Mouse (Mus musculus) kidney, embryonic 16.5 days (tissue): Measurements from ENCODE around the gene 1700037H04Rik. TPM values are rescaled to one million over a fixed set of nuclear protein-coding genes. Genes with fewer than 3 reads are reported as not detected.
A peak's percentile ranks its signal among the peaks of the same experiment; 100 is the strongest.
"Not testable (repeated sequence)": the region's sequence is repeated elsewhere in the genome, so short reads cannot be mapped to it uniquely, and the experiment has no call there.

Source experiments
- ATAC-seq: fragments of 200-750 bp; cut with Nextera tagmentation; 2 replicates; pipeline ENCODE4 v1.8.0; 2017; ENCODE audit warnings: moderate TSS enrichment; ENCODE audit not compliant: low FRiP score, low TSS enrichment
- H3K27ac ChIP-seq: fragments of 300-500 bp; sonication (generic); 2 replicates; pipeline ENCODE4 v1.5.1; 2014; ENCODE audit warnings: low read length
- H3K27me3 ChIP-seq: fragments of 300-500 bp; sonication (generic); 2 replicates; pipeline ENCODE4 v1.6.1; 2014; ENCODE audit warnings: low read length, control low read depth, mixed read lengths; ENCODE audit not compliant: insufficient read depth
- H3K36me3 ChIP-seq: fragments of 300-500 bp; sonication (generic); 2 replicates; pipeline ENCODE4 v1.6.1; 2014; ENCODE audit warnings: low read length, control low read depth, mixed read lengths; ENCODE audit not compliant: insufficient read depth
- H3K4me1 ChIP-seq: fragments of 300-500 bp; sonication (generic); 2 replicates; pipeline ENCODE4 v1.6.1; 2014; ENCODE audit warnings: low read length, control low read depth, mixed read lengths; ENCODE audit not compliant: insufficient read depth
- H3K4me2 ChIP-seq: fragments of 300-500 bp; sonication (generic); replicated peaks from 2 replicates; pipeline ENCODE4 v1.6.1; 2014; ENCODE audit warnings: low read depth, low read length
- H3K4me3 ChIP-seq: fragments of 300-500 bp; sonication (generic); 2 replicates; pipeline ENCODE4 v1.5.1; 2014; ENCODE audit warnings: mild to moderate bottlenecking, low read length
- H3K9ac ChIP-seq: fragments of 300-500 bp; sonication (generic); replicated peaks from 2 replicates; pipeline ENCODE4 v1.6.1; 2014; ENCODE audit warnings: low read length
- H3K9me3 ChIP-seq: fragments of 300-500 bp; sonication (generic); 2 replicates; pipeline ENCODE4 v1.6.1; 2016; ENCODE audit warnings: low read length, control low read depth
- WGBS: fragments of 180-500 bp; shearing (Covaris S2); extraction: QIAGEN DNeasy Blood & Tissue Kit; methylation state at CpG from one replicate; pipeline ENCODE4 v1.1.7; 2014; 5-methylcytosine and 5-hydroxymethylcytosine counted together
- polyA plus RNA-seq: library from polyadenylated mRNA; unstranded; fragments of >200 nt; fragmentation: Nextera tagmentation; extraction: Ambion mirVana; gene quantifications from 2 replicates; pipeline ENCODE4 v1.2.1, GENCODE M21; 2015

The 1700037H04Rik gene
- polyA plus RNA-seq, 1 experiment from 2014 or later = 98.2 TPM

DNA sequence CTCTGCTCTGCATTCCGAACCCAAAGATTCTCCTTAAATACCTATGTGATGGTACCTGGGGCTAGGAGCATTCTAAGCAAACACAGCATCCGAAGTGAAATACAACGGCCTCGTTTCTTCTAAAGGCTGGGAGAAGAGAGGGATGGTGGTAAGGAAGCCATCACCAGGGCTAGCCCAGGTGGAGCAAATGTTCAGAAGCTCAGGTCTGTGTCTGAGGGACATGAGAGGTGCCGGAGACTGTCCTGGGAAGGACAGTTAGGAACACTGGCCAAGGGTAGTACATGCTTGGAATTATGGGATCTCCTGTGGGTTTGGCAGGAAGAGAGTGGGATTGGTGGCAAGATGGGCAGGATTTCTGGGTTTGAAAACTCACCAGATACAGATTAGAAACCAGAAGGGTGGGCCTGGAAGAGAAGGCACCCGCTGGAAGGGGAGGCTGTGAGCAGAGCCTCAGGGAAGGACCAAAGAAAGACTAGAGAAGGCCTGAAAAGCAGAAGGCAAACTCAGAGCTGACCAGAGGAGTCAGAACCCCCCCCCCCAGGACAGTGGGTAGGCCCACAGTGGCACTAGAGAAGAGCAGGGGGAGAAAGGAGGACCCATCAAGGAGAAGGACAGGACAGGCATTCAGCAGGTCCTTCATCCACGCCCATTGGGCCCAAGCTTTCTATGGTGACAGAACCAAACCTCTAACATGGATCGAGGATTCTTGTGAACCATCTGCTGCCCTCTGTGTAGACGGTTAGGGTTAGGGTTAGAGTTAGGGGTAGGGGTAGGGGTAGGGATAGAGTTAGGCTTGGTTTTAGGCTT lies 34.5 kb downstream of the 1700037H04Rik start:
- Histone ChIP-seq H3K27ac (no peak overlapping the region), H3K4me3 (no peak overlapping the region), H3K27me3 (no peaks in the 10 kb centered on the region), H3K36me3 (no peaks in the 10 kb centered on the region), H3K4me2 (no peak overlapping the region), H3K4me1 (peaks cover 27% of the 10 kb centered on the region), H3K9me3 (no peaks in the 10 kb centered on the region), H3K9ac (no peak overlapping the region)
- 93% methylated on average over 9 of the region's 9 CpGs for WGBS
- no peak for ATAC-seq

- WGBS = 53% methylated on average over 3 of the region's 3 CpGs
- no peak overlapping the region for H3K4me2 ChIP-seq
- H3K27ac ChIP-seq = peak overlapping the region; percentile 25; the same call in 1 of the 2 replicates
- no peak overlapping the region for H3K9ac ChIP-seq
- H3K4me3 ChIP-seq = no peak overlapping the region
- no peak for ATAC-seq
- no peaks in the 10 kb centered on the region for H3K9me3 ChIP-seq
- peaks cover 27% of the 10 kb centered on the region for H3K4me1 ChIP-seq
- H3K27me3 ChIP-seq = no peaks in the 10 kb centered on the region
- H3K36me3 ChIP-seq = no peaks in the 10 kb centered on the region
These were observed 35.7 kb downstream of the 1700037H04Rik start for GRCm38 (mm10) chr2:131124166-131124565.

- H3K4me1 ChIP-seq = no peaks in the 10 kb centered on the region
- ATAC-seq = peak; percentile 91
- no peak overlapping the region for H3K27ac ChIP-seq
- WGBS = 62% methylated on average over 1 of the region's 2 CpGs
- no peak overlapping the region for H3K4me2 ChIP-seq
- no peaks in the 10 kb centered on the region for H3K27me3 ChIP-seq
- H3K36me3 ChIP-seq = no peaks in the 10 kb centered on the region
- H3K9ac ChIP-seq = no peak overlapping the region
- H3K9me3 ChIP-seq = no peaks in the 10 kb centered on the region
- H3K4me3 ChIP-seq = no peak overlapping the region
These were observed 40.8 kb downstream of the 1700037H04Rik start for GRCm38 (mm10) chr2:131118968-131119574.

DNA sequence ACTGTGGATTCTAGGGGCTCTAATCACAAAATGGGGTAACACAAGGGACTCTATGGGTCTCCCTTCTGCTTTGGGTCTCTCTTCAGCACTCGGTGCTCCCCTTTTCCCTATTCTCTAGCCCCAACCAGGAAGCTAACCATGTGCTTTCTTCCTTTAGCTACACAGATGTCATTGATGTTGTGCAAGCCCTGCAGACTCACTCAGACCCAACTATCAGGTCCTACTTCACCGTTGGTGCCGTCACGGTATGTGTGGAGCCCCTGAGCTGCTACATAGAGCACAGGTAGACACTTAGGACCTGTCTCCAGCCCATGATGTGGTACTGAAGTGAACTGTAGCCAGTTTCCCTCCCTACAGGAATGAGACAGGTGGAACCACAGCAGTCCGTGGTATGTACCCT lies 53.9 kb downstream of the 1700037H04Rik start:
- Histone ChIP-seq H3K9ac (no peak overlapping the region), H3K9me3 (no peaks in the 10 kb centered on the region), H3K4me3 (no peak overlapping the region), H3K4me1 (no peaks in the 10 kb centered on the region), H3K27me3 (no peaks in the 10 kb centered on the region), H3K4me2 (no peak overlapping the region), H3K27ac (no peak overlapping the region), H3K36me3 (no peaks in the 10 kb centered on the region)
- ATAC-seq = no peak
- 89% methylated on average over 5 of the region's 5 CpGs for WGBS

- WGBS = 63% methylated on average over 4 of the region's 4 CpGs
These were observed 54.8 kb downstream of the 1700037H04Rik start for GRCm38 (mm10) chr2:131105061-131105460.

DNA sequence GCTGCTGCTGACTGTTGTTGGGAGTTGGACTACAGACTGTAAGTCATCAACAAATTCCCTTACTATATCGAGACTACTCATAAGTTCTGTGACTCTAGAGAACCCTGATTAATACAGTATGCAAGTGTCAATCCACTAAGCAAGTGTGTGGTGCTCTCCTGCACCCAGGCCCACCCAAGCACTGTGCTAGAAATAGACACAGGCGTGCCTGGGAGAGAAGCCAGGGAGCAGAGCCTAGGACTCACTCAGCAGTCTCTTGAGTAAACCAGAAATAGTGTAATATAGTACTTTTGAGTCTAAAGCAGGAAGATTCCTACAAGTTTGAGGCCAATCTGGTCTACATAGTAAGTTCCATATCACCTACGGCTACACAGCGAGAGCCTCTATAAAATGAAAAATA lies 55.9 kb downstream of the 1700037H04Rik start:
- Histone ChIP-seq H3K36me3 (no peaks in the 10 kb centered on the region), H3K4me3 (no peak overlapping the region), H3K27me3 (no peaks in the 10 kb centered on the region), H3K4me2 (no peak overlapping the region), H3K4me1 (no peaks in the 10 kb centered on the region), H3K9ac (no peak overlapping the region), H3K27ac (no peak overlapping the region), H3K9me3 (no peaks in the 10 kb centered on the region)
- 88% methylated on average over 4 of the region's 4 CpGs for WGBS
- no peak for ATAC-seq

More at GRCm38 (mm10) chr2:131105061-131105460, 54.8 kb downstream of the 1700037H04Rik start:
- H3K9me3 ChIP-seq, H3K4me1 ChIP-seq, H3K27me3 ChIP-seq, H3K4me2 ChIP-seq, H3K4me3 ChIP-seq, H3K27ac ChIP-seq, H3K36me3 ChIP-seq, ATAC-seq, H3K9ac ChIP-seq: not testable (repeated sequence)

- H3K36me3 ChIP-seq = no peaks in the 10 kb centered on the region
- WGBS = 53% methylated on average over 3 of the region's 3 CpGs
- H3K4me2 ChIP-seq = no peak overlapping the region
These were observed 58.4 kb downstream of the 1700037H04Rik start for GRCm38 (mm10) chr2:131101530-131101929.

DNA sequence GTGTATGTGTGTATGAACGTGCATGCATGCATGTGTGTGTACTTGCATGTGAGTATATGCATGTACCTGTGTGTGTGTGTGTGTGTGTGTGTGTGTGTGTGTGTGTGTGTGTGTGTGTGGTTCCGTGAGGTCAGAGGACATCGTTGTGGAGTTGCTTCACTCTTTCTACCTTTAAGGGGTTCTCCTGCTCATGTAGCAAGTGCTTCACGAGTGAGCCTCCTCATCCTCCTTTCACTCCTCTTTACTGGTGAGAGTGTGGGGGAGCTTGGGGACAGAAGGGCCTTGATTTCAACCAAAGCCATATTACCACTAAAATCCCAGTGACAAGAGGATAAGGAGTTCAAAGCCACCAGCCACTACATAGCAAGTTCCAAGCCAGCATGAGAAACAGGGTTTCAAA lies 62.8 kb downstream of the 1700037H04Rik start:
- H3K36me3 ChIP-seq = no peaks in the 10 kb centered on the region
- H3K4me2 ChIP-seq = peak overlapping the region; percentile 47; the same call in 1 of the 2 replicates
- ATAC-seq = no peak
- no peak overlapping the region for H3K9ac ChIP-seq
- 73% methylated on average over 4 of the region's 4 CpGs for WGBS
- H3K9me3 ChIP-seq = no peaks in the 10 kb centered on the region
- peak overlapping the region; percentile 91 for H3K27ac ChIP-seq
- H3K4me1 ChIP-seq = peaks cover 21% of the 10 kb centered on the region
- H3K27me3 ChIP-seq = no peaks in the 10 kb centered on the region
- H3K4me3 ChIP-seq = no peak overlapping the region

More at GRCm38 (mm10) chr2:131101530-131101929, 58.4 kb downstream of the 1700037H04Rik start:
- Histone ChIP-seq H3K9me3 (no peaks in the 10 kb centered on the region), H3K27me3 (no peaks in the 10 kb centered on the region), H3K27ac (no peak overlapping the region), H3K4me3 (no peak overlapping the region), H3K4me1 (peaks cover 12% of the 10 kb centered on the region), H3K9ac (no peak overlapping the region)
- ATAC-seq = no peak
